Mouse (Mus musculus) kidney, adult 2 months (tissue): ENCODE results near the gene Ankrd11.

Experiments used
- CTCF ChIP-seq: fragments of 200-500 bp; conservative IDR thresholded peaks from 2 replicates; pipeline ENCODE4 v1.5.1; 2011; ENCODE audit warnings: low read depth, mild to moderate bottlenecking, control low read depth, low read length, moderate library complexity, mixed read lengths; ENCODE audit not compliant: insufficient read depth, insufficient read length
- POLR2A ChIP-seq: fragments of 200-500 bp; IDR thresholded peaks from one replicate; pipeline ENCODE4 v1.6.1; 2011; ENCODE audit warnings: low read depth, low read length, control low read depth

GRCm38 (mm10) chr8:123015074-123015473 is 27.0 kb downstream of the Ankrd11 start:
- TF ChIP-seq CTCF (no peak), POLR2A (no peak)
